Mouse (Mus musculus) bone marrow, adult 2 months (tissue): ENCODE data around the gene C1ql4. TPM values are rescaled to one million over a fixed set of nuclear protein-coding genes. Genes with fewer than 3 reads are reported as not detected.

Source experiments
- H3K27ac ChIP-seq: fragments of 200-500 bp; 2 replicates; pipeline ENCODE4 v1.5.1; 2012; ENCODE audit warnings: low read depth, mild to moderate bottlenecking, control low read depth, inconsistent platforms, low read length; ENCODE audit not compliant: control insufficient read depth, poor library complexity, insufficient read depth
- H3K4me1 ChIP-seq: fragments of 200-500 bp; 2 replicates; pipeline ENCODE4 v1.6.1; 2011; ENCODE audit warnings: low read length; ENCODE audit not compliant: control insufficient read depth, insufficient read depth
- H3K4me3 ChIP-seq: fragments of 200-500 bp; replicated peaks from 2 replicates; pipeline ENCODE3; 2011; ENCODE audit warnings: mild to moderate bottlenecking, low read depth, low read length, control low read depth; ENCODE audit not compliant: control insufficient read depth
- CTCF ChIP-seq: fragments of 200-500 bp; IDR thresholded peaks from 2 replicates; pipeline ENCODE4 v1.5.1; 2011; ENCODE audit warnings: low read length, control low read depth; ENCODE audit not compliant: control insufficient read depth, insufficient read depth
- POLR2A ChIP-seq: fragments of 200-500 bp; IDR thresholded peaks from 2 replicates; pipeline ENCODE4 v1.6.1; 2011; ENCODE audit warnings: low read depth, mild to moderate bottlenecking, control low read depth, low read length, borderline replicate concordance; ENCODE audit not compliant: control insufficient read depth
- WGBS: fragments of 180-500 bp; shearing (Covaris S2); methylation state at CpG from one replicate; pipeline ENCODE4 v1.1.7; 2018; 5-methylcytosine and 5-hydroxymethylcytosine counted together
- polyA plus RNA-seq: library from polyadenylated mRNA; stranded (reverse); fragments of >200 nt; gene quantifications from 2 replicates; pipeline ENCODE4 v1.2.4, GENCODE M21; 2011; ENCODE audit warnings: low replicate concordance; ENCODE audit not compliant: missing spikeins, insufficient read depth, insufficient read length

C1ql4 gene
- polyA plus RNA-seq, 1 experiment = 2.4 TPM

GRCm38 (mm10) chr15:99044854-99045253, 42.8 kb downstream of the C1ql4 start:
- 73% methylated on average over 3 of the region's 3 CpGs for whole genome bisulfite sequencing
- H3K4me3 ChIP-seq = no peak overlapping the region
- no peaks in the 10 kb centered on the region for H3K4me1 ChIP-seq
- no peak for TF ChIP-seq CTCF
- TF ChIP-seq POLR2A = no peak
- H3K27ac ChIP-seq = no peak overlapping the region

- no peak overlapping the region for H3K4me3 ChIP-seq
- H3K27ac ChIP-seq = no peak overlapping the region
- no peak for TF ChIP-seq POLR2A
- TF ChIP-seq CTCF = no peak
- no peaks in the 10 kb centered on the region for H3K4me1 ChIP-seq
- 78% methylated on average over 5 of the region's 5 CpGs for WGBS
These were observed 45.3 kb downstream of the C1ql4 start for GRCm38 (mm10) chr15:99042334-99042733.

GRCm38 (mm10) chr15:99040920-99041856, 46.4 kb downstream of the C1ql4 start:
- no peak for TF ChIP-seq CTCF
- no peak for TF ChIP-seq POLR2A
- Histone ChIP-seq H3K27ac (no peak overlapping the region), H3K4me1 (no peaks in the 10 kb centered on the region; the same call in 1 of the 2 replicates), H3K4me3 (no peak overlapping the region)
- WGBS = 84% methylated on average over 21 of the region's 21 CpGs

GRCm38 (mm10) chr15:99039996-99040919, 47.4 kb downstream of the C1ql4 start:
- TF ChIP-seq POLR2A (no peak), CTCF (peak; percentile 51; the same call in 1 of the 2 replicates)
- Histone ChIP-seq H3K4me1 (no peaks in the 10 kb centered on the region; the same call in 1 of the 2 replicates), H3K27ac (no peak overlapping the region), H3K4me3 (no peak overlapping the region)
- WGBS = 75% methylated on average over 26 of the region's 26 CpGs

- no peak overlapping the region for H3K4me3 ChIP-seq
- TF ChIP-seq POLR2A (no peak), CTCF (no peak)
These were observed 48.3 kb downstream of the C1ql4 start for GRCm38 (mm10) chr15:99039306-99039705.

GRCm38 (mm10) chr15:99038797-99039196, 48.8 kb downstream of the C1ql4 start:
- H3K27ac ChIP-seq = no peak overlapping the region
- no peak overlapping the region for H3K4me3 ChIP-seq
- H3K4me1 ChIP-seq = no peaks in the 10 kb centered on the region; the same call in none of the 2 replicates
- TF ChIP-seq CTCF = no peak
- TF ChIP-seq POLR2A = no peak
- 91% methylated on average over 5 of the region's 5 CpGs for WGBS

More at GRCm38 (mm10) chr15:99039306-99039705, 48.3 kb downstream of the C1ql4 start:
- no peaks in the 10 kb centered on the region; the same call in 1 of the 2 replicates for H3K4me1 ChIP-seq
- H3K27ac ChIP-seq = no peak overlapping the region
- WGBS = 82% methylated on average over 4 of the region's 4 CpGs

GRCm38 (mm10) chr15:99038025-99038424, 49.6 kb downstream of the C1ql4 start:
- no peak for TF ChIP-seq POLR2A
- TF ChIP-seq CTCF = no peak

More at GRCm38 (mm10) chr15:99038025-99038424, 49.6 kb downstream of the C1ql4 start:
- H3K27ac ChIP-seq = no peak overlapping the region
- WGBS = 78% methylated on average over 1 of the region's 1 CpGs
- H3K4me1 ChIP-seq = no peaks in the 10 kb centered on the region; the same call in none of the 2 replicates
- no peak overlapping the region for H3K4me3 ChIP-seq
